ENCODE assay signal across 8 mouse cellular contexts in genomic region chr7:80074921-80075441, GRCm38 (mm10). TPM values are rescaled to one million over a fixed set of nuclear protein-coding genes. Genes with fewer than 3 reads are reported as not detected.
DNase-seq lines count a peak whose midpoint lies in the region; ATAC-seq and TF ChIP-seq lines count a peak whose summit lies in the region.

No protein-coding gene starts in this region.

- H3K4me1 ChIP-seq in midbrain, embryonic 12.5 days, result peaks cover 90% of the 10 kb centered on the region
- H3K4me1 ChIP-seq in midbrain, postnatal 0 days (ENCODE audit: insufficient read depth, low read length), result peaks cover 39% of the 10 kb centered on the region
- H3K4me1 ChIP-seq in erythroblast, embryonic 14.5 days (ENCODE audit: control insufficient read depth), result peaks cover 44% of the 10 kb centered on the region
- peaks cover 61% of the 10 kb centered on the region for H3K4me1 ChIP-seq in intestine, embryonic 16.5 days (ENCODE audit: control insufficient read depth, insufficient read depth, low read length)
- peaks cover 56% of the 10 kb centered on the region for H3K4me1 ChIP-seq in liver, postnatal 0 days (ENCODE audit: insufficient read depth)

- H3K4me3 ChIP-seq in midbrain, embryonic 12.5 days, result no peak overlapping the region
- no peak overlapping the region for H3K4me3 ChIP-seq in midbrain, postnatal 0 days (ENCODE audit: low read depth, low read length)
- peak overlapping the region; percentile 2 for H3K4me3 ChIP-seq in erythroblast, embryonic 14.5 days (replicated peaks)
- no peak overlapping the region for H3K4me3 ChIP-seq in intestine, embryonic 16.5 days (ENCODE audit: low read length)
- H3K4me3 ChIP-seq in liver, postnatal 0 days (ENCODE audit: low read depth, low read length), result no peak overlapping the region

- no peak for TF ChIP-seq EP300 in liver, postnatal 0 days (IDR thresholded peaks at IDR 0.05; ENCODE audit: low read depth)

- no peak for DNase-seq in midbrain, postnatal 0 days (ENCODE audit: low spot score)
- peak; percentile 73 for DNase-seq in liver, postnatal 0 days
- peak; percentile 53 to 61 for DNase-seq in spleen, adult 18-20 months
- DNase-seq in layer of hippocampus, postnatal 36 days, result no peak
- no peak for DNase-seq in left cerebral cortex, adult 8-10 months (ENCODE audit: low spot score in 2 of 2)

- no peak for ATAC-seq in midbrain, embryonic 12.5 days (ENCODE audit: low FRiP score, low read depth)
- ATAC-seq in midbrain, postnatal 0 days (ENCODE audit: low FRiP score), result no peak
- ATAC-seq in intestine, embryonic 16.5 days, result peak; percentile 62
- peak; percentile 66 for ATAC-seq in liver, postnatal 0 days

- H3K27ac ChIP-seq in midbrain, embryonic 12.5 days (replicated peaks), result peak overlapping the region; percentile 83
- no peak overlapping the region for H3K27ac ChIP-seq in midbrain, postnatal 0 days (ENCODE audit: low read depth, low read length)
- peak overlapping the region; percentile 53 for H3K27ac ChIP-seq in intestine, embryonic 16.5 days (ENCODE audit: low read length)
- H3K27ac ChIP-seq in liver, postnatal 0 days (ENCODE audit: low read depth), result peak overlapping the region; percentile 80

- no peak overlapping the region for H3K4me2 ChIP-seq in midbrain, embryonic 12.5 days (replicated peaks)
- H3K4me2 ChIP-seq in midbrain, postnatal 0 days (ENCODE audit: low read depth, low read length, poor library complexity, severe bottlenecking), result no peak overlapping the region
- H3K4me2 ChIP-seq in intestine, embryonic 16.5 days (ENCODE audit: low read depth, low read length), result 0 out of 2 replicates have a peak overlapping the region, but pooled peaks have one; percentile 11
- H3K4me2 ChIP-seq in liver, postnatal 0 days (ENCODE audit: low read depth, low read length), result peak overlapping the region; percentile 33

- TF ChIP-seq CTCF in midbrain, postnatal 0 days (IDR thresholded peaks at IDR 0.05), result no peak
- peak; percentile 42; the same call in 1 of the 2 replicates for TF ChIP-seq CTCF in liver, postnatal 0 days (IDR thresholded peaks at IDR 0.05; ENCODE audit: low read depth)

- no peaks in the 10 kb centered on the region for H3K27me3 ChIP-seq in midbrain, embryonic 12.5 days
- no peaks in the 10 kb centered on the region for H3K27me3 ChIP-seq in midbrain, postnatal 0 days (ENCODE audit: insufficient read depth, low read length)
- no peaks in the 10 kb centered on the region for H3K27me3 ChIP-seq in erythroblast, embryonic 14.5 days (ENCODE audit: control insufficient read depth)
- no peaks in the 10 kb centered on the region for H3K27me3 ChIP-seq in intestine, embryonic 16.5 days (replicated peaks; ENCODE audit: control insufficient read depth, insufficient read depth, low read length)
- no peaks in the 10 kb centered on the region for H3K27me3 ChIP-seq in liver, postnatal 0 days (ENCODE audit: insufficient read depth, low read length)

- 47% methylated on average over 5 of the region's 5 CpGs for WGBS in midbrain, embryonic 12.5 days
- WGBS in midbrain, postnatal 0 days, result 45% methylated on average over 5 of the region's 5 CpGs
- 44% methylated on average over 5 of the region's 5 CpGs for WGBS in intestine, embryonic 16.5 days
- 16% methylated on average over 5 of the region's 5 CpGs for WGBS in liver, postnatal 0 days (ENCODE audit: insufficient replicate concordance)

- H3K9ac ChIP-seq in midbrain, embryonic 12.5 days (replicated peaks), result no peak overlapping the region
- H3K9ac ChIP-seq in midbrain, postnatal 0 days (replicated peaks; ENCODE audit: low read length, poor library complexity, severe bottlenecking), result no peak overlapping the region
- peak overlapping the region; percentile 51 for H3K9ac ChIP-seq in intestine, embryonic 16.5 days (ENCODE audit: low read depth, low read length)
- no peak overlapping the region; the same call in 1 of the 2 replicates for H3K9ac ChIP-seq in liver, postnatal 0 days (replicated peaks)

- H3K36me3 ChIP-seq in midbrain, embryonic 12.5 days, result no peaks in the 10 kb centered on the region
- no peaks in the 10 kb centered on the region for H3K36me3 ChIP-seq in midbrain, postnatal 0 days (ENCODE audit: insufficient read depth, low read length)
- H3K36me3 ChIP-seq in erythroblast, embryonic 14.5 days (ENCODE audit: control insufficient read depth), result no peaks in the 10 kb centered on the region
- no peaks in the 10 kb centered on the region for H3K36me3 ChIP-seq in intestine, embryonic 16.5 days (ENCODE audit: control insufficient read depth, insufficient read depth, low read length)
- no peaks in the 10 kb centered on the region for H3K36me3 ChIP-seq in liver, postnatal 0 days (replicated peaks; ENCODE audit: insufficient read depth, low read length)

- H3K9me3 ChIP-seq in midbrain, embryonic 12.5 days, result no peaks in the 10 kb centered on the region
- H3K9me3 ChIP-seq in midbrain, postnatal 0 days (ENCODE audit: low read length), result no peaks in the 10 kb centered on the region
- H3K9me3 ChIP-seq in erythroblast, embryonic 14.5 days (ENCODE audit: control insufficient read depth, low read length), result no peaks in the 10 kb centered on the region
- H3K9me3 ChIP-seq in intestine, embryonic 16.5 days (ENCODE audit: control insufficient read depth, low read length), result no peaks in the 10 kb centered on the region
- H3K9me3 ChIP-seq in liver, postnatal 0 days (ENCODE audit: low read length), result no peaks in the 10 kb centered on the region

RNA-seq across cellular contexts. Expression of gene Idh2, which starts 40.2 kb away (rescaled TPM):
- 331 and 347 TPM in 2 replicates for polyA plus RNA-seq in midbrain, embryonic 12.5 days (2016; fragmentation: Nextera tagmentation; extraction: Ambion mirVana)
- 122 and 136 TPM in 2 replicates for total RNA-seq in midbrain, postnatal 0 days (2014; rRNA removed)
- 115 and 124 TPM in 2 replicates for polyA plus RNA-seq in midbrain, postnatal 0 days (2015; fragmentation: Nextera tagmentation; extraction: Ambion mirVana)
- 3.8 and 4.1 TPM in 2 replicates for polyA plus RNA-seq in erythroblast, embryonic 14.5 days (2012)
- polyA plus RNA-seq in intestine, embryonic 16.5 days (2015; fragmentation: Nextera tagmentation; extraction: Ambion mirVana), result 540 and 585 TPM in 2 replicates
- polyA plus RNA-seq in liver, postnatal 0 days (2015; fragmentation: Nextera tagmentation; extraction: Ambion mirVana), result 183 and 184 TPM in 2 replicates
- 10 to 100 TPM; 57.6 to 61.5 TPM for total RNA-seq in layer of hippocampus, postnatal 36 days (2021)
- total RNA-seq in left cerebral cortex, adult 8-10 months (2022), result 10 to 100 TPM; 61.7 to 68.1 (median 64.0) TPM

RNA-seq across cellular contexts. Expression of gene Zfp710, which starts 50.4 kb away (rescaled TPM):
- polyA plus RNA-seq in midbrain, embryonic 12.5 days (2016; fragmentation: Nextera tagmentation; extraction: Ambion mirVana), result 31.1 and 32.8 TPM in 2 replicates
- 25.1 and 33.6 TPM in 2 replicates for total RNA-seq in midbrain, postnatal 0 days (2014; rRNA removed)
- polyA plus RNA-seq in midbrain, postnatal 0 days (2015; fragmentation: Nextera tagmentation; extraction: Ambion mirVana), result 9.8 and 10.7 TPM in 2 replicates
- polyA plus RNA-seq in erythroblast, embryonic 14.5 days (2012), result 0.20 and 0.27 TPM in 2 replicates
- 12.2 and 12.4 TPM in 2 replicates for polyA plus RNA-seq in intestine, embryonic 16.5 days (2015; fragmentation: Nextera tagmentation; extraction: Ambion mirVana)
- 5.9 and 6.4 TPM in 2 replicates for polyA plus RNA-seq in liver, postnatal 0 days (2015; fragmentation: Nextera tagmentation; extraction: Ambion mirVana)
- 10 to 100 TPM; 21.7 to 23.1 TPM for total RNA-seq in layer of hippocampus, postnatal 36 days (2021)
- 10 to 100 TPM; 20.9 to 22.8 (median 21.8) TPM for total RNA-seq in left cerebral cortex, adult 8-10 months (2022)

Comparison
In these comparisons a context has a peak if more than half of its experiments do, and no peak if none do; other contexts are left out.
1. ATAC-seq: peak in intestine, embryonic 16.5 days (single experiment) and liver, postnatal 0 days (single experiment); none in midbrain, embryonic 12.5 days (single experiment) and midbrain, postnatal 0 days (single experiment).
2. H3K4me2 ChIP-seq: peak in intestine, embryonic 16.5 days (single experiment) and liver, postnatal 0 days (single experiment); none in midbrain, embryonic 12.5 days (single experiment) and midbrain, postnatal 0 days (single experiment).
3. DNase-seq: peak in liver, postnatal 0 days (single experiment) and spleen, adult 18-20 months (2 of 2); none in midbrain, postnatal 0 days (single experiment), layer of hippocampus, postnatal 36 days (0 of 2) and left cerebral cortex, adult 8-10 months (0 of 2).
4. RNA of gene Idh2, which starts 40.2 kb away (polyA plus RNA-seq): 540 to 585 TPM in intestine, embryonic 16.5 days, 331 to 347 TPM in midbrain, embryonic 12.5 days, 183 to 184 TPM in liver, postnatal 0 days and 115 to 124 TPM in midbrain, postnatal 0 days; 3.8 to 4.1 TPM in erythroblast, embryonic 14.5 days; every median in the first group is over 10 times any median in the second.